Mouse (Mus musculus): ENCODE measurements at regions not wholly inside any gene's neighbourhood (a gene's known extent, or its start where the extent isn't known, plus 50 kb on each side); places are given as distances from the start of the nearest gene placed in this dataset.
A peak's percentile ranks its signal among the peaks of the same experiment; 100 is the strongest.

- H3K4me1 ChIP-seq (ENCODE audit: insufficient read depth, low read length): no peaks in the 10 kb centered on the region
- no peak for ATAC-seq
- no peaks in the 10 kb centered on the region for H3K27me3 ChIP-seq (ENCODE audit: insufficient read depth, low read length)
- no peak overlapping the region for H3K27ac ChIP-seq
- WGBS: 74% methylated on average over 2 of the region's 2 CpGs
- H3K9me3 ChIP-seq (ENCODE audit: low read length): no peaks in the 10 kb centered on the region
- TF ChIP-seq CTCF (IDR thresholded peaks at IDR 0.05; ENCODE audit: low read depth): no peak
- H3K9ac ChIP-seq (replicated peaks; ENCODE audit: low read length): no peak overlapping the region
- H3K36me3 ChIP-seq (ENCODE audit: insufficient read depth, low read length): no peaks in the 10 kb centered on the region
- H3K4me3 ChIP-seq (ENCODE audit: low read length): no peak overlapping the region
- no peak overlapping the region for H3K4me2 ChIP-seq (ENCODE audit: low read depth, low read length)
- DNase-seq (ENCODE audit: low spot score): no peak
Observed at GRCm38 (mm10) chr2:51348774-51349173, 199.9 kb upstream of the Rnd3 start.

GRCm38 (mm10) chr2:51347086-51347485 lies 198.2 kb upstream of the Rnd3 start:
- ATAC-seq: no peak
- H3K27me3 ChIP-seq (ENCODE audit: insufficient read depth, low read length): no peaks in the 10 kb centered on the region
- no peaks in the 10 kb centered on the region for H3K9me3 ChIP-seq (ENCODE audit: low read length)
- H3K9ac ChIP-seq (replicated peaks; ENCODE audit: low read length): no peak overlapping the region
- H3K27ac ChIP-seq: no peak overlapping the region
- H3K36me3 ChIP-seq (ENCODE audit: insufficient read depth, low read length): no peaks in the 10 kb centered on the region
- no peak for TF ChIP-seq CTCF (IDR thresholded peaks at IDR 0.05; ENCODE audit: low read depth)
- H3K4me2 ChIP-seq (ENCODE audit: low read depth, low read length): no peak overlapping the region
- H3K4me3 ChIP-seq (ENCODE audit: low read length): no peak overlapping the region
- WGBS: 92% methylated on average over 1 of the region's 1 CpGs
- H3K4me1 ChIP-seq (ENCODE audit: insufficient read depth, low read length): no peaks in the 10 kb centered on the region
- DNase-seq (ENCODE audit: low spot score): no peak

- no peak for TF ChIP-seq CTCF (IDR thresholded peaks at IDR 0.05; ENCODE audit: low read depth)
- Histone ChIP-seq H3K4me3 (ENCODE audit: low read length) (no peak overlapping the region), H3K9me3 (ENCODE audit: low read length) (no peaks in the 10 kb centered on the region), H3K27me3 (ENCODE audit: insufficient read depth, low read length) (no peaks in the 10 kb centered on the region), H3K9ac (replicated peaks; ENCODE audit: low read length) (no peak overlapping the region), H3K4me2 (ENCODE audit: low read depth, low read length) (no peak overlapping the region), H3K27ac (no peak overlapping the region), H3K36me3 (ENCODE audit: insufficient read depth, low read length) (no peaks in the 10 kb centered on the region), H3K4me1 (ENCODE audit: insufficient read depth, low read length) (no peaks in the 10 kb centered on the region)
- DNase-seq (ENCODE audit: low spot score) (no peak), ATAC-seq (no peak)
- 79% methylated on average over 1 of the region's 1 CpGs for WGBS
Observed at GRCm38 (mm10) chr2:51342421-51342820, 193.5 kb upstream of the Rnd3 start.

- Histone ChIP-seq H3K4me3 (ENCODE audit: low read length) (no peak overlapping the region), H3K36me3 (ENCODE audit: insufficient read depth, low read length) (no peaks in the 10 kb centered on the region), H3K4me2 (ENCODE audit: low read depth, low read length) (no peak overlapping the region), H3K9ac (replicated peaks; ENCODE audit: low read length) (no peak overlapping the region), H3K9me3 (ENCODE audit: low read length) (no peaks in the 10 kb centered on the region), H3K4me1 (ENCODE audit: insufficient read depth, low read length) (peaks cover 4% of the 10 kb centered on the region; the same call in 1 of the 2 replicates), H3K27me3 (ENCODE audit: insufficient read depth, low read length) (no peaks in the 10 kb centered on the region), H3K27ac (no peak overlapping the region)
- no peak for TF ChIP-seq CTCF (IDR thresholded peaks at IDR 0.05; ENCODE audit: low read depth)
- DNase-seq (ENCODE audit: low spot score) (peak; percentile 22), ATAC-seq (0 out of 2 replicates have a peak, but pooled peaks have one; percentile 35)
- WGBS: 21% methylated on average over 6 of the region's 6 CpGs
Observed at GRCm38 (mm10) chr2:51334437-51334836, 185.5 kb upstream of the Rnd3 start.

GRCm38 (mm10) chr2:51327081-51327480 lies 178.2 kb upstream of the Rnd3 start:
- no peaks in the 10 kb centered on the region for H3K9me3 ChIP-seq (ENCODE audit: low read length)
- H3K4me2 ChIP-seq (ENCODE audit: low read depth, low read length): no peak overlapping the region
- WGBS: 29% methylated on average over 8 of the region's 8 CpGs
- no peak overlapping the region for H3K9ac ChIP-seq (replicated peaks; ENCODE audit: low read length)
- no peaks in the 10 kb centered on the region for H3K27me3 ChIP-seq (ENCODE audit: insufficient read depth, low read length)
- peak; percentile 14 for DNase-seq (ENCODE audit: low spot score)
- ATAC-seq: no peak
- H3K4me3 ChIP-seq (ENCODE audit: low read length): no peak overlapping the region
- no peaks in the 10 kb centered on the region for H3K4me1 ChIP-seq (ENCODE audit: insufficient read depth, low read length)
- no peak overlapping the region for H3K27ac ChIP-seq
- no peak for TF ChIP-seq CTCF (IDR thresholded peaks at IDR 0.05; ENCODE audit: low read depth)
- H3K36me3 ChIP-seq (ENCODE audit: insufficient read depth, low read length): no peaks in the 10 kb centered on the region

- H3K9me3 ChIP-seq (ENCODE audit: low read length): no peaks in the 10 kb centered on the region
- TF ChIP-seq CTCF (IDR thresholded peaks at IDR 0.05; ENCODE audit: low read depth): no peak
- no peaks in the 10 kb centered on the region for H3K36me3 ChIP-seq (ENCODE audit: insufficient read depth, low read length)
- WGBS: 75% methylated on average over 5 of the region's 5 CpGs
- DNase-seq (ENCODE audit: low spot score) (no peak), ATAC-seq (no peak)
- no peaks in the 10 kb centered on the region for H3K27me3 ChIP-seq (ENCODE audit: insufficient read depth, low read length)
- H3K9ac ChIP-seq (replicated peaks; ENCODE audit: low read length): no peak overlapping the region
- H3K27ac ChIP-seq: no peak overlapping the region
- H3K4me2 ChIP-seq (ENCODE audit: low read depth, low read length): no peak overlapping the region
- H3K4me3 ChIP-seq (ENCODE audit: low read length): no peak overlapping the region
- H3K4me1 ChIP-seq (ENCODE audit: insufficient read depth, low read length): no peaks in the 10 kb centered on the region
Observed at GRCm38 (mm10) chr2:51321676-51322075, 172.8 kb upstream of the Rnd3 start.

GRCm38 (mm10) chr2:51316452-51316851 lies 167.5 kb upstream of the Rnd3 start:
- Histone ChIP-seq H3K9ac (replicated peaks; ENCODE audit: low read length) (no peak overlapping the region), H3K36me3 (ENCODE audit: insufficient read depth, low read length) (no peaks in the 10 kb centered on the region), H3K4me3 (ENCODE audit: low read length) (no peak overlapping the region), H3K27me3 (ENCODE audit: insufficient read depth, low read length) (no peaks in the 10 kb centered on the region), H3K27ac (no peak overlapping the region), H3K4me2 (ENCODE audit: low read depth, low read length) (no peak overlapping the region), H3K9me3 (ENCODE audit: low read length) (no peaks in the 10 kb centered on the region), H3K4me1 (ENCODE audit: insufficient read depth, low read length) (no peaks in the 10 kb centered on the region)
- DNase-seq (ENCODE audit: low spot score): no peak
- 83% methylated on average over 8 of the region's 8 CpGs for WGBS
- no peak for ATAC-seq
- TF ChIP-seq CTCF (IDR thresholded peaks at IDR 0.05; ENCODE audit: low read depth): peak; percentile 20
